Mouse (Mus musculus): ENCODE data around the gene Ren1. TPM values are rescaled to one million over a fixed set of nuclear protein-coding genes. Genes with fewer than 3 reads are reported as not detected.

Ren1 gene
- total RNA-seq, 2 experiments from 2014 or later, result 0.15 TPM; not detected in 1

DNA sequence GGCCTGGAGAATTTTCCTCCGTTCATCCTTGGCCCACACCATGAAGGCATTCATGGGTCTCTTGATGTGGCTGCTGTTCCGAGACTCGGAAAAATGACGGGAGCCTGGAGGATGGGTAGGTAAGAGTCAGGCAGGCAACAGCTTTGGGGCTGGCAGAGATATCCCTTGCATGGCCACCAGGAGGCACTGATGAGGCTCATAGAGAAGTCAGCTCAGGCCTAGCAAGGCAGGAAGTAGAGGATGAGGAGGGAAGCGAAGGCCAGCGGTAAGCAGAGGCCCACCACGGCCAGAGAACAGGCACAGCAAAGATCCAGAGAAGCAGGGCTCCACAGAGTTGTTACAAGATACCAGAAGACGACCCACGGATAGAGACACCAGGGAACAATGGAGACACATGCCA lies 35.2 kb downstream of the Ren1 start:
- Histone ChIP-seq H3K4me3 (peak overlapping the region; percentile 26; the same call in 1 of the 2 replicates), H3K27ac (peak overlapping the region; percentile 53)
- DNase-seq, result peak; percentile 77
- TF ChIP-seq CTCF (IDR thresholded peaks at IDR 0.05), result peak; percentile 78
- intact Hi-C loops (cut with DNase I), result loop anchor here (5.0 kb wide), 1 partner anchor 107 kb away; no protein-coding TSS in a partner anchor

DNA sequence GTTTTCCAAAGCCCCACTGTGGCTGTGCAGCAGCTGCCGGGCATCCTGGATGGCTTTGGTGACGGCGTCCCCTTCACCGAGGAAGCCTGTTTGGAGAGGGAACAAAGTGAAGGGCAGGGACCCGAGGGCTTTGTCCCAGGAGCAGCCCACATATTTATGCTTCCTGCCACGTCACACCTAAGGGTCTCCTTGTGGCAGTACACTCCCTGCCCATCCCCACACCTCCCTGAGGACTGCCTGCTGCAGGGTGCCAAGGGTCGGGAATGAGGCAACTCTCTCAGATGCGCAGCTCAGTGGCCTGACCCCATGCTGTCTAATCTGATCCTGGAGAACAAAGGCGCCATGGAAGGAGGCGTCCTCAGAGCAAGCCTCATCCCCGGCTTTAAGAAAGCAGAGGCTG lies 35.9 kb downstream of the Ren1 start:
- TF ChIP-seq CTCF (IDR thresholded peaks at IDR 0.05), result no peak
- no peak for DNase-seq
- Histone ChIP-seq H3K4me3 (no peak overlapping the region), H3K27ac (peak overlapping the region; percentile 53)
- intact Hi-C loops (cut with DNase I), result loop anchor here (5.0 kb wide), 1 partner anchor 106 kb away; no protein-coding TSS in a partner anchor

DNA sequence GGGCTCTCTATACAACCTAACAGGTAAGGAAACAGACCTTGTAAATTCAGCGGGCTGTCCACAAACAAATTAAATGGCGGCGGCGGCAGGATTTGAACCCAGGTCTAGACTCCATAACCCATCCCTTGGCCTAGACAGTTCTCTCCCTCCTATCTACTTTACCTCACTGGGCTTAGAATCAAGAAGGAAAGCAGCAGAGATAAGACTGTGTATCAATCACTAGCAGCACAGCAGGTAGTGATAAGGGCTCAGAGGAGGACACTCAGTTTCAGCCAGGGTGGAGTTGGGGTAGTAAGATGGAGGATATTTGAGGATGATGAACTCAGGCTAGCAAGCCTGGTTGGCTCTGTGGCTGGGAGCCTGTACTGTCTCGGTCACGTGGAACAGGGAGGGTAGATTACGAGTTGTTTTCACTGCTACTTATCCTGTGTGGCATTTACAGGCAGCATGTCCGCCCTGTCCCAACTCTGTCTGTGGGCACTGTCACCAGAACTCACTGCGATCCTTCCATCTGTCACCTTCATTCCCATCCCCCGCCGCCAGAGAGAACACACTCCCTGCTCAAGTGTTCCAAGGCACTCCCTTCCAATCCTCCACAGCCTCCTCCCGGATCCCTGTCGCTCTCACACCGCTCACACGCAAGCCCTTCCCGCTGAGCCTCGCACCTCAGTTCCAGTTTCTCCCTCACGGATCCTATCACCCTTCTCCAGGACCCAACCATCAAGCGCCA lies 37.4 kb downstream of the Ren1 start:
- H3K4me3 ChIP-seq, result no peak overlapping the region
- no peak for DNase-seq
- no peak for TF ChIP-seq CTCF (IDR thresholded peaks at IDR 0.05)
- intact Hi-C loops (cut with DNase I), result loop anchor here (5.0 kb wide), 1 partner anchor 105 kb away; no protein-coding TSS in a partner anchor
- H3K27ac ChIP-seq, result no peak overlapping the region

DNA sequence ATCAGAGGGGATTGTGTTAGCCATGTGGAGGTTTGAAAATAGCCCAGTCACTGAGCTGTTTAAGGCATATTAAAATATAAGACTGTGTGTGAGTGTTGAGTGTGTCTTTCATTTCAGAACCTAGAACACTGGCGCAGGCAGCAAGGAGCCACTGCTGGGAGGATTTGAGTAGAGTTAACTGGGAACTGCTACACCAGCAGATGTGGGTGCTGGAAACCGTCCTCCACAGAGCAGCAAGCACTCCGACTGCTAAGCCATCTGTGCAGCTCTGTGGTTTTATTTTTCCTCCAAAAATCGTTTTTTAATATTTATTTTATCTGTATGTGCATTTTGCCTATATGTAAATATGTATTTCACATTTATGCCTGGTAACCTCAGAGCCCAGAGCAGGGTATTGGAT lies 44.4 kb downstream of the Ren1 start:
- DNase-seq, result no peak
- Histone ChIP-seq H3K4me3 (no peak overlapping the region), H3K27ac (no peak overlapping the region)
- intact Hi-C loops (cut with DNase I), result no loop called here
- TF ChIP-seq CTCF (IDR thresholded peaks at IDR 0.05), result no peak

DNA sequence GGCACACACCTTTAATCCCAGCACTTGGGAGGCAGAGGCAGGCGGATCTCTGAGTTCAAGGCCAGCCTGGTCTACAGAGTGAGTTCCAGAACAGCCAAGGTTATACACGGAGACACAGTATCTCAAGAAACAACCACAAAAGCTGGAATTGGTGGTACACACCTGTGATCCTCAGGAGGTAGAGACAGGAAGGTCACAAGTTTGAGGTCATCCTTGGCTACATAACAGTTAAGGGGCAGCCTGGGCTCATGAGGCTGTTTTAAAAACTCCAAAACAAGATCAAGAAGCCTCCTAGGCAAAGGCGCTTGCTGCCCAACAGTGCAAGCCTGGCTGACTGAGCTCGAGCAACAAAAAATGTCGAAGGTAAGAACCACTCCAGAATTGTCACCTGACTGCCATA lies 46.4 kb downstream of the Ren1 start:
- DNase-seq, result no peak
- Histone ChIP-seq H3K27ac (peak overlapping the region; percentile 73; the same call in 1 of the 2 replicates), H3K4me3 (no peak overlapping the region)
- intact Hi-C loops (cut with DNase I), result no loop called here
- no peak for TF ChIP-seq CTCF (IDR thresholded peaks at IDR 0.05)

DNA sequence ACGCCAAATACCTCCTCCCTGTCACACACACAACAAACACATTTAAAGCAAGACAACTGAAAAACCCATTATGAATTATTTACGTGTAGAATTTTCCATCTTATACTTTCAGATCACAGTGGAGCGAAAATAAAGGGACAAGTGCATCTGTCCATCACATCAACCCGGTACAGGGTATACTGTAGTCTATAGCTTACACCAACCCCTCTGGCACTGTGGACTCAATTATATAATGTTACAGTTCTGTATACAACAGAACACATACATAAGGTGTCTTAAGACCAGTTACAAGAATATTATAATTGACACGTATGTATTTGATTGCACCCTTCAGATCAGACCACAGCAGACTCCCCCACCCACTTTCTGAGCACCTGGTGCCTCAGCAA lies 46.8 kb downstream of the Ren1 start:
- no peak for TF ChIP-seq CTCF (IDR thresholded peaks at IDR 0.05)
- H3K27ac ChIP-seq, result peak overlapping the region; percentile 73
- no peak for DNase-seq
- intact Hi-C loops (cut with DNase I), result no loop called here
- H3K4me3 ChIP-seq, result no peak overlapping the region

DNA sequence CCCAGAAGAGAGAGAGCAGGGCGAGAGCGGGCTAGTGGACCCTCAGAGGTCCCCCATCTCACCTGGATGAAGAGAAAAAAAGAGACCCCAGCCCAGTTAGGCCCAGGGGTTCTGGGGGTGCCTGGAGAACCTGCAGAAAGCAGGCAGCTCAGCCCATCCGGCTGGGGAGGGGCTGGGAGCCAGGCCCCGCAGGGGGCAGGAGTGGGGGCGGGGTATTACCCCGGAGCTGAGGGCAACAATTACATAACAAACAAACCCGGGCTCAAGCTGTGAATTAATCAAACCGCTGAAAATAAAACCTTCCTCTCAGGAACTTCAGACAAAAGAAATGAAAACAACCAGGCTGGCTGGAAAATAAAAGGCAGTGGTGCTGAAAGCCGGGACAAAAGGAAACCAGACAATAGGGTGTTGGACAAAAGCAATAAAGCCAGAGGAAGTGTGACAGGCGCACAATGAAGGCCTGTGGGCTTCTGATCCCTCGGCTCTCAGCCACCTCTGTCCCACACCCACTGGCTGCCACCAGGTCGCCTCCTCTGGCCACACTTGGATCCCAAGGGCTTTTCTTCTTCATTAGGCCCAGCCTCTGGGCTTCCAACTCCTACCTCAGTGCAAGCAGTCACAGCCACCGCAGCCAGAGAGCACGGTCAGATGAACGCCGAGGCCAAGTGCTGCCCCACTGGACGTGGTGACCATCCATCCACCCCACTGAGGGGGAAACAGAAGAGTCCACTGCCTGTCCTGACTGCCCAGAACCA lies 47.4 kb downstream of the Ren1 start:
- H3K4me3 ChIP-seq, result peak overlapping the region; percentile 28
- peak overlapping the region; percentile 73 for H3K27ac ChIP-seq
- TF ChIP-seq CTCF (IDR thresholded peaks at IDR 0.05), result no peak
- DNase-seq, result no peak
- intact Hi-C loops (cut with DNase I), result no loop called here

DNA sequence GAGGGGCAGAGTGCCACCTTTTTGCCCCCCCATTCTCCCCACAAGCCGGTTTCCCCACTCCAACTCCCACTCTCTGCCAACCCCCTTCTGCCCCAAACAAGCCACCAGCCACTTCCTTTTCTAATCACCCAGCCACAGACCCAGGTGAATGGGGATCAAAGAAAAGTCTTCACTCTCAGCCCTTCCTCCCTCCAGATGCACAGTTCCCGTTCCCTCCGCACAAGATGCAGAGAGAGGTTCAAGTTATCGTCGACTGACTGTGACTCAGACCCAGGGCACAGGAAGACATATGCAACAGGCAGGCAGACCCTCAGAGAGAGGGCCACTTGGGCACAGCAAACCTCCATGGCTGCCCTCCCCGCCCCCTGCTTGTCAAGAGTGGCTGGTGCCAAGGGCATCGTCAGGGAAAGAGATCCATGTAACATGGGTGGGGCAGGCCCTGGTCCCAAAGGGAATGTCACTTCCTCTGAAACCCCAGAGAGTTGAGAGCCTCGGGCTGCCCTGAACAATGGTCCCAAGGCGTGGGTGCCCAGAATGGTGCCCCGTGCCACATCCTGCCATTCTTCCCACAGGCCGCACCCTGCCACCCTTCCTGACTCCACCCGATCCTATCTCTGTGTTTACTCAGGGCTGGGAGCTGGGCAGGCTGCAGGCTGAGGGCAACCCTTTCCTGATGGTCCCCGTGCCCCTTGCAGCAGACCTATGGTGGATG lies 49.9 kb downstream of the Ren1 start:
- TF ChIP-seq CTCF (IDR thresholded peaks at IDR 0.05), result no peak
- H3K27ac ChIP-seq, result peak overlapping the region; percentile 72
- no peak overlapping the region for H3K4me3 ChIP-seq
- intact Hi-C loops (cut with DNase I), result no loop called here
- no peak for DNase-seq

DNA sequence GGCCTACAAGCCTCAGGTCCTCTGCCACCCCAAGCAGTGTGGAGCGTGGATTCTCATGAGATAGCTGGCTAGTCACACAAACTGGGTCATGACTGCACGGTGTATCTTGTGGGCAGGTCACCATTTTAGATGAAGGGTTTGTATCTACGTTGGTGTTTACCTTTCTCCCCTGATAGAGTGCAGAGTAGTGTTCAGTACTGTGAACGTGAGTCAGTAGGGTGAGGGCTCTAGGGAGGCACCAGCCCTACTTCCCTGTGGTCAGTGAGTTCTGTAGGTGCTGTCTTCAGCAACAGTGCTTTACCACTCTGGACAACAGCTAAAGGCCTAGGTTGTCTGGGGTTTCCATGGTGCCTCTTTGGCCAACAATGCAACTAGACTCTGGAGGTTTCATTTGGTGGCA lies 53.7 kb downstream of the Ren1 start:
- no peak overlapping the region for H3K27ac ChIP-seq
- intact Hi-C loops (cut with DNase I), result no loop called here
- no peak for TF ChIP-seq CTCF (IDR thresholded peaks at IDR 0.05)
- no peak for DNase-seq
- no peak overlapping the region for H3K4me3 ChIP-seq

DNA sequence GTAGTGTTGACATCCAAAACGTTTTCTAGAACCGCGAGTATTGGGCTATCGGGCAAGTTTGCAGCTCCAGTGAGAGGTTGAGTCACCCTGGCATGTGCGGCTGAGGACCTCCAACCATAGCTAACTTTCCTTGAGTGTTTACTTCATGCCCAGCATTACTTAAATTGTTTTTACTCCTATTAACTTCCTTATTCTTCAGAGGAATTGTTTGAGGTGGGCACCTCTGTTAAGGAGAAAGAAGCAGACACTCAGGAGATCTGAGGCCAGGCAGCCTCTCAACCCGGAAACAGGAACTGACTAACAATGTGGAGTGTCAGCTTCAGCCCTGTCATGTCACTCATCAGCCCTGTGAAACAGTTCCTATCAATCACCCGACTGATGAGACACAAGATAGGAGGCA lies 56.3 kb downstream of the Ren1 start:
- TF ChIP-seq CTCF (IDR thresholded peaks at IDR 0.05), result no peak
- no peak overlapping the region for H3K4me3 ChIP-seq
- DNase-seq, result peak; percentile 8
- peak overlapping the region; percentile 63 for H3K27ac ChIP-seq
- intact Hi-C loops (cut with DNase I), result no loop called here

DNA sequence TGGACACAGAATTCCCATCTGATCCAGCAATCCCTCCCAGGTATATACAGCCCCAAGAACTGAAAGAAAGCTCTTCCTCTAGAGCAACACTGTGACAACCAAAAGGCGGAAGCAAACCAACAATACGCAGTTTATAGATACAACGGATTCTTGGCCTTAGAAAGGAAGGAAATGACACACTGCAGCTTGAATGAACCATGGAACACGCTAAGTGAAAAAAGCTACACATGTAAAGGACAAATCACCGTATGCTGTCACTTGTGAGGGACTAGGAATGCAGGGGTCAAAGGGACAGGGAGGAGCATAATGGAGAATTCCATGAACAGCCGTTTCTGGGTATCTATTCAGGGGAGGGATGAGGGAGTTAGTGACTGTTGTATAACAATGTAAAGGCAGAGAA lies 57.1 kb downstream of the Ren1 start:
- no peak for TF ChIP-seq CTCF (IDR thresholded peaks at IDR 0.05)
- no peak overlapping the region for H3K4me3 ChIP-seq
- intact Hi-C loops (cut with DNase I), result no loop called here
- DNase-seq, result no peak
- H3K27ac ChIP-seq, result peak overlapping the region; percentile 63

DNA sequence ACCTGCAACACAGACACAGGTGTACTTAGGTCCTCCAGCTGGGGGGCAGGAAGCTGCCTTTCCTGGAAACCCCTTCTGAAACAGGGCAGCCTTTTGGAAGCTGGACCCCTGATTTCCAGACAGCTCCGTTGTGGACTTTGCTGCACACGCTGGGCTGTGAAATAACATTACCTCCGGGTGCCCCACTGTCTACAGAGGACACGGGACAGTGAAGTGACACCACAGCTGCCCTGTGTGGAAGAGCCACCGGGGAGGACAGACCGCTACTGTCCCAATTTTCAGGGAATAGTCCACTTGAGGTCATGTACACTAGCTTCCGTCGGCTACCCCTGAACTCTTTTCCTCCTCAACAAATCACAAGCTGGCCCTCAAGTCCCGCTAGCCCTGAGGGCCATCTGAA lies 58.0 kb downstream of the Ren1 start:
- intact Hi-C loops (cut with DNase I), result no loop called here
- TF ChIP-seq CTCF (IDR thresholded peaks at IDR 0.05), result no peak
- Histone ChIP-seq H3K27ac (peak overlapping the region; percentile 63), H3K4me3 (no peak overlapping the region)
- DNase-seq, result no peak
